Mouse (Mus musculus): ENCODE measurements around the gene Mphosph9.

GRCm38 (mm10) chr5:124211234-124211633 lies 116.5 kb downstream of the Mphosph9 start:
- TF ChIP-seq USF1 (IDR thresholded peaks at IDR 0.05; ENCODE audit: low read depth, low read length) (no peak), POLR2A (IDR thresholded peaks at IDR 0.05; ENCODE audit: control insufficient read depth in 1 of 2, insufficient read depth in 1 of 2, low read depth in 1 of 2, low read length in 2 of 2, poor library complexity in 1 of 2) (no peak), NRF1 (IDR thresholded peaks at IDR 0.05; ENCODE audit: insufficient read depth, low read depth, low read length, poor library complexity, severe bottlenecking) (no peak), EP300 (IDR thresholded peaks at IDR 0.05; ENCODE audit: low read depth in 1 of 2, low read length in 2 of 2) (no peak), CTCF (IDR thresholded peaks at IDR 0.05 in 2 of 3, conservative IDR thresholded peaks at IDR 0.05 in 1 of 3; ENCODE audit: control insufficient read depth in 1 of 3, insufficient read depth in 1 of 3, low read depth in 2 of 3, low read length in 3 of 3, poor library complexity in 1 of 3, severe bottlenecking in 1 of 3) (no peak), TAL1 (IDR thresholded peaks at IDR 0.05; ENCODE audit: low read length) (no peak), GABPA (IDR thresholded peaks at IDR 0.05; ENCODE audit: low read depth, low read length) (no peak), MEF2A (IDR thresholded peaks at IDR 0.05; ENCODE audit: extremely low read depth, insufficient replicate concordance, low read depth, low read length, poor library complexity, severe bottlenecking) (no peak), POLR2AphosphoS2 (IDR thresholded peaks at IDR 0.05; ENCODE audit: low read length) (no peak), ZMIZ1 (IDR thresholded peaks at IDR 0.05; ENCODE audit: low read depth, low read length) (no peak), CHD2 (IDR thresholded peaks at IDR 0.05; ENCODE audit: low read length) (no peak), GATA1 (IDR thresholded peaks at IDR 0.05; ENCODE audit: low read depth, low read length) (no peak), BHLHE40 (IDR thresholded peaks at IDR 0.05; ENCODE audit: borderline replicate concordance, low read depth, low read length) (no peak), SMC3 (IDR thresholded peaks at IDR 0.05; ENCODE audit: low read depth, low read length) (no peak)

Measured in MEL (cell line).